Mouse (Mus musculus) MEL (cell line): ENCODE measurements around the gene 4930568D16Rik. TPM values are rescaled to one million over a fixed set of nuclear protein-coding genes. Genes with fewer than 3 reads are reported as not detected.
A peak's percentile ranks its signal among the peaks of the same experiment; 100 is the strongest.

Experiments
- DNase-seq: peaks from one replicate; pipeline ENCODE4 v3.0.0; 2011; ENCODE audit warnings: low read depth, low spot score
- H3K27ac ChIP-seq: 2 replicates; pipeline ENCODE4 v1.5.1; 2012; ENCODE audit warnings: low read depth, mild to moderate bottlenecking, control low read depth, low read length, moderate library complexity; ENCODE audit not compliant: control insufficient read depth
- H3K27me3 ChIP-seq, 2 experiments: fragments of 150-350 bp in 1 of 2; sonication (generic) in 1 of 2; 2 replicates each; pipeline ENCODE4 v1.6.1; 2012; ENCODE audit warnings: low read length in 2 of 2, mild to moderate bottlenecking in 2 of 2, improper control_type of control experiment in 1 of 2, moderate library complexity in 1 of 2; ENCODE audit not compliant: insufficient read depth in 2 of 2, control insufficient read depth in 1 of 2
- H3K36me3 ChIP-seq, 2 experiments: 2 replicates each; pipeline ENCODE4 v1.6.1; 2012 to 2014; ENCODE audit warnings: low read length in 2 of 2, improper control_type of control experiment in 1 of 2, inconsistent platforms in 1 of 2, mild to moderate bottlenecking in 1 of 2; ENCODE audit not compliant: insufficient read depth in 2 of 2, control insufficient read depth in 1 of 2
- H3K4me1 ChIP-seq, 2 experiments: fragments of 150-350 bp in 1 of 2; sonication (generic) in 1 of 2; 2 replicates each; pipeline ENCODE4 v1.6.1; 2012; ENCODE audit warnings: low read length in 2 of 2, improper control_type of control experiment in 1 of 2, mild to moderate bottlenecking in 1 of 2; ENCODE audit not compliant: insufficient read depth in 2 of 2, control insufficient read depth in 1 of 2
- H3K4me3 ChIP-seq, 2 experiments: fragments of 150-350 bp in 1 of 2; sonication (generic) in 1 of 2; 2 replicates each; pipeline ENCODE4 v1.5.1; 2012; ENCODE audit warnings: low read depth in 2 of 2, low read length in 2 of 2, mild to moderate bottlenecking in 2 of 2, moderate library complexity in 2 of 2, control low read depth in 1 of 2, improper control_type of control experiment in 1 of 2; ENCODE audit not compliant: control insufficient read depth in 1 of 2, insufficient read depth in 1 of 2
- H3K79me2 ChIP-seq: 2 replicates; pipeline ENCODE4 v1.6.1; 2012; ENCODE audit warnings: mild to moderate bottlenecking, low read length, moderate library complexity; ENCODE audit not compliant: control insufficient read depth, poor library complexity, insufficient read depth
- H3K9ac ChIP-seq: 2 replicates; pipeline ENCODE4 v1.6.1; 2012; ENCODE audit warnings: low read depth, mild to moderate bottlenecking, control low read depth, low read length, moderate library complexity; ENCODE audit not compliant: control insufficient read depth, poor library complexity, severe bottlenecking
- H3K9me3 ChIP-seq: fragments of 150-350 bp; sonication (generic); replicated peaks from 2 replicates; pipeline ENCODE4 v1.6.1; 2012; ENCODE audit warnings: mild to moderate bottlenecking, low read length, improper control_type of control experiment, moderate library complexity; ENCODE audit not compliant: insufficient read depth
- BHLHE40 ChIP-seq: IDR thresholded peaks from 2 replicates; pipeline ENCODE4 v1.6.1; 2012; ENCODE audit warnings: low read depth, mild to moderate bottlenecking, inconsistent platforms, low read length, improper control_type of control experiment, borderline replicate concordance
- CHD2 ChIP-seq: IDR thresholded peaks from 2 replicates; pipeline ENCODE4 v1.6.1; 2011; ENCODE audit warnings: low read length, improper control_type of control experiment
- CTCF ChIP-seq, 3 experiments: IDR thresholded peaks in 2 of 3; conservative IDR thresholded peaks in 1 of 3; 2 replicates each; pipeline ENCODE4 v1.5.1; 2011 to 2012; ENCODE audit warnings: low read length in 3 of 3, low read depth in 2 of 3, mild to moderate bottlenecking in 2 of 3, improper control_type of control experiment in 1 of 3, inconsistent platforms in 1 of 3, mixed read lengths in 1 of 3, moderate library complexity in 1 of 3; ENCODE audit not compliant: control insufficient read depth in 1 of 3, insufficient read depth in 1 of 3, poor library complexity in 1 of 3, severe bottlenecking in 1 of 3
- E2F4 ChIP-seq: IDR thresholded peaks from 2 replicates; pipeline ENCODE4 v1.6.1; 2011; ENCODE audit warnings: low read depth, low read length, improper control_type of control experiment, borderline replicate concordance
- ELF1 ChIP-seq: IDR thresholded peaks from 2 replicates; pipeline ENCODE4 v1.6.1; 2014; ENCODE audit warnings: low read depth, mild to moderate bottlenecking, inconsistent platforms, low read length, improper control_type of control experiment, moderate library complexity
- EP300 ChIP-seq, 2 experiments: IDR thresholded peaks; 2 replicates each; pipeline ENCODE4 v1.6.1; 2011; ENCODE audit warnings: improper control_type of control experiment in 2 of 2, low read length in 2 of 2, low read depth in 1 of 2, mild to moderate bottlenecking in 1 of 2
- ETS1 ChIP-seq: IDR thresholded peaks from 2 replicates; pipeline ENCODE4 v1.6.1; 2012; ENCODE audit warnings: low read depth, mild to moderate bottlenecking, inconsistent platforms, low read length, improper control_type of control experiment, moderate library complexity
- GATA1 ChIP-seq: IDR thresholded peaks from 2 replicates; pipeline ENCODE4 v1.6.1; 2011; ENCODE audit warnings: low read depth, low read length, improper control_type of control experiment
- HCFC1 ChIP-seq: IDR thresholded peaks from 2 replicates; pipeline ENCODE4 v1.6.1; 2012; ENCODE audit warnings: low read depth, mild to moderate bottlenecking, inconsistent platforms, low read length, improper control_type of control experiment, moderate library complexity
- JUND ChIP-seq: IDR thresholded peaks from 2 replicates; pipeline ENCODE4 v1.6.1; 2011; ENCODE audit warnings: low read depth, mild to moderate bottlenecking, improper control_type of control experiment, low read length
- KAT2A ChIP-seq: conservative IDR thresholded peaks from 2 replicates; pipeline ENCODE4 v1.6.1; 2012; ENCODE audit warnings: low read depth, low read length, improper control_type of control experiment, inconsistent platforms
- MAFK ChIP-seq: IDR thresholded peaks from 2 replicates; pipeline ENCODE4 v1.6.1; 2011; ENCODE audit warnings: low read depth, mild to moderate bottlenecking, low read length, improper control_type of control experiment, borderline replicate concordance
- MAZ ChIP-seq: IDR thresholded peaks from 2 replicates; pipeline ENCODE4 v1.6.1; 2012; ENCODE audit warnings: low read depth, mild to moderate bottlenecking, inconsistent platforms, low read length, improper control_type of control experiment
- MEF2A ChIP-seq: IDR thresholded peaks from 2 replicates; pipeline ENCODE4 v1.6.1; 2014; ENCODE audit warnings: low read depth, mild to moderate bottlenecking, inconsistent platforms, low read length, improper control_type of control experiment; ENCODE audit not compliant: poor library complexity, insufficient replicate concordance, severe bottlenecking; ENCODE audit errors: extremely low read depth
- MXI1 ChIP-seq: IDR thresholded peaks from 2 replicates; pipeline ENCODE4 v1.6.1; 2011; ENCODE audit warnings: mild to moderate bottlenecking, low read depth, low read length, improper control_type of control experiment
- MYC ChIP-seq: IDR thresholded peaks from 2 replicates; pipeline ENCODE4 v1.6.1; 2011; ENCODE audit warnings: low read depth, mild to moderate bottlenecking, low read length, improper control_type of control experiment, moderate library complexity
- POLR2AphosphoS5 ChIP-seq: IDR thresholded peaks from 2 replicates; pipeline ENCODE4 v1.6.1; 2012; ENCODE audit warnings: low read depth, borderline replicate concordance, mild to moderate bottlenecking, inconsistent platforms, low read length, moderate library complexity, mixed read lengths
- RCOR1 ChIP-seq: IDR thresholded peaks from 2 replicates; pipeline ENCODE4 v1.6.1; 2012; ENCODE audit warnings: low read depth, mild to moderate bottlenecking, inconsistent platforms, low read length, improper control_type of control experiment
- SIN3A ChIP-seq: IDR thresholded peaks from 2 replicates; pipeline ENCODE4 v1.6.1; 2012; ENCODE audit warnings: low read length, improper control_type of control experiment, inconsistent platforms
- SMC3 ChIP-seq: IDR thresholded peaks from 2 replicates; pipeline ENCODE4 v1.6.1; 2011; ENCODE audit warnings: low read depth, low read length, improper control_type of control experiment
- TAL1 ChIP-seq: IDR thresholded peaks from 2 replicates; pipeline ENCODE4 v1.6.1; 2012; ENCODE audit warnings: mild to moderate bottlenecking, inconsistent platforms, low read length, moderate library complexity, mixed read lengths
- TBP ChIP-seq: IDR thresholded peaks from 2 replicates; pipeline ENCODE4 v1.8.0; 2011; ENCODE audit warnings: low read depth, low read length, improper control_type of control experiment
- TCF12 ChIP-seq: IDR thresholded peaks from 2 replicates; pipeline ENCODE4 v1.6.1; 2014; ENCODE audit warnings: low read depth, mild to moderate bottlenecking, inconsistent platforms, low read length, improper control_type of control experiment, moderate library complexity
- USF2 ChIP-seq, 2 experiments: IDR thresholded peaks; 2 replicates each; pipeline ENCODE4 v1.6.1; 2011 to 2012; ENCODE audit warnings: improper control_type of control experiment in 2 of 2, low read length in 2 of 2, borderline replicate concordance in 1 of 2, inconsistent platforms in 1 of 2, low read depth in 1 of 2, mild to moderate bottlenecking in 1 of 2; ENCODE audit not compliant: insufficient read depth in 1 of 2
- ZC3H11A ChIP-seq: IDR thresholded peaks from 2 replicates; pipeline ENCODE4 v1.6.1; 2012; ENCODE audit warnings: low read depth, mild to moderate bottlenecking, inconsistent platforms, low read length, improper control_type of control experiment
- ZNF384 ChIP-seq: IDR thresholded peaks from 2 replicates; pipeline ENCODE4 v1.6.1; 2012; ENCODE audit warnings: low read depth, mild to moderate bottlenecking, inconsistent platforms, low read length, improper control_type of control experiment
- polyA plus RNA-seq, 2 experiments: library from polyadenylated mRNA; stranded (reverse) in 1 of 2; unstranded in 1 of 2; fragments of >175 nt in 1 of 2; fragments of >200 nt in 1 of 2; gene quantifications; 2 replicates each; pipeline versions ENCODE4 v1.2.1 to v1.2.4; 2012; ENCODE audit warnings: low replicate concordance in 2 of 2, low read depth in 1 of 2; ENCODE audit not compliant: insufficient read length in 2 of 2, insufficient read depth in 1 of 2, missing spikeins in 1 of 2
- total RNA-seq: library from RNA; depleted of rRNA; stranded (reverse); fragments of 300-350 nt; gene quantifications from 2 replicates; pipeline ENCODE4 v1.2.3, GENCODE M21; 2012; rRNA removed

Gene 4930568D16Rik
- not detected in 2 replicates for total RNA-seq
- polyA plus RNA-seq = not detected

DNA sequence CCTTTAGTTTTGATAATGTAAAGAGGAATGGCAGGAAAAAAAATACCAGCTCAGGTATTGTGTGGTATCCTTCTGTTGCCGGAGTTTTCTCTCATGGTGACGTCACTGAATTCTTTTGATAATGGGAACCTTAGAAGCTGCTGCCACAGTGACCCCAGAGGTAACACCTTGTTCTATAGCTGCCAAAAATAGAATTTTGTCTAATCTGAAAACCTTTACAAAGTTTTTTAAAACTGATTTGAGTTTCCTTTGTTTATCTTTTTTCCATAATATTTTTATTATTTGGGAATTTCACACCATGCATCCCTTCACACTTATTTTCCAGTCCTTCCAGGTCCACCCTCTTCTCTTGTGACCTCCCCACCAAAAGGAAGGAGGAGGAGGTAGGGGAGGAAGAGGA is at the start of gene 4930568D16Rik:
4930568D16Rik (minus strand) TSS at position 101 of the 400 bp plus-strand sequence.
- TF ChIP-seq MAFK = no peak
- TF ChIP-seq SMC3 = no peak
- TF ChIP-seq BHLHE40 = no peak
- Histone ChIP-seq H3K4me3 (no peak within 1 kb of the TSS), H3K9ac (no peak within 1 kb of the TSS), H3K27me3 (peaks cover 5 to 27% of the 10 kb centered on the region in 2 experiments), H3K4me1 (no peaks in the 10 kb centered on the region), H3K27ac (no peak within 1 kb of the TSS), H3K36me3 (no peaks in the 10 kb centered on the region), H3K9me3 (no peaks in the 10 kb centered on the region), H3K79me2 (no peaks in the 10 kb centered on the region)
- no peak for DNase-seq

DNA sequence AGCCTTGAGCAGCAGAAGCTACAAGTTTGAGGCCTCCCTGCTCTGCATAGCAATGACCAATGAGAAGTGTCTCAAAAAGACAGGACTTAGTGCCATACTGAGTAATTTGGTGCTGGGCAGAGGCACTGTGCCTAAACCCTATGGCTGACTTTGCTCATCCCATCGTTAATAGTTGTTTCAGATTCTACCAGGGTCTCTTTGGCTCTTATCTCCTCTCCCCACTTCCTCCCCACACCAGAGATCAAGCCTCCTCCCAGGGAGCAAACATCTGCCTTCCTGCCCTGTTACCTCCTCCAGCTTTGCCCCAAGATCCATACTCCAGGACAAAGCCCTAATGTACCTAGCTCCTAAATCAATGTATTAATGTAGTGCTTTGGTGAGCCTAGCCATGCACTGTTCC is 49.7 kb upstream of the 4930568D16Rik start:
- peak; percentile 43 for DNase-seq
- Histone ChIP-seq H3K79me2 (no peaks in the 10 kb centered on the region), H3K36me3 (peaks cover 0 to 16% of the 10 kb centered on the region in 2 experiments; a peak in 3 of 4 replicates), H3K27me3 (no peaks in the 10 kb centered on the region), H3K9me3 (no peaks in the 10 kb centered on the region), H3K4me1 (peaks cover 9 to 31% of the 10 kb centered on the region in 2 experiments), H3K4me3 (no peak overlapping the region), H3K27ac (no peak overlapping the region), H3K9ac (no peak overlapping the region)
- TF ChIP-seq ZC3H11A = no peak
- no peak for TF ChIP-seq USF2 (IDR thresholded peaks at IDR 0.05; ENCODE audit: borderline replicate concordance in 1 of 2, insufficient read depth in 1 of 2, low read depth in 1 of 2, low read length in 2 of 2)
- peak; percentile 72 for TF ChIP-seq GATA1
- no peak for TF ChIP-seq TCF12
- peak; percentile 15; the same call in 1 of the 2 replicates for TF ChIP-seq TAL1
- no peak for TF ChIP-seq CTCF (IDR thresholded peaks at IDR 0.05 in 2 of 3, conservative IDR thresholded peaks at IDR 0.05 in 1 of 3; ENCODE audit: control insufficient read depth in 1 of 3, insufficient read depth in 1 of 3, low read depth in 2 of 3, low read length in 3 of 3, poor library complexity in 1 of 3, severe bottlenecking in 1 of 3)
- no peak for TF ChIP-seq CHD2
- TF ChIP-seq MEF2A = no peak
- TF ChIP-seq ELF1 = 0 out of 2 replicates have a peak, but pooled peaks have one; percentile 5
- no peak for TF ChIP-seq SIN3A
- no peak for TF ChIP-seq JUND
- TF ChIP-seq EP300 (IDR thresholded peaks at IDR 0.05; ENCODE audit: low read depth in 1 of 2, low read length in 2 of 2) = peak; percentile 28 to 43; a peak in 2 of 4 replicates
- no peak for TF ChIP-seq E2F4
- peak; percentile 41; the same call in 1 of the 2 replicates for TF ChIP-seq RCOR1
- 0 out of 2 replicates have a peak, but pooled peaks have one; percentile 7 for TF ChIP-seq ETS1
- TF ChIP-seq POLR2AphosphoS5 = no peak
- TF ChIP-seq MAZ = no peak
- no peak for TF ChIP-seq MYC
- no peak for TF ChIP-seq MXI1
- no peak for TF ChIP-seq ZNF384
- no peak for TF ChIP-seq MAFK
- TF ChIP-seq KAT2A = no peak
- no peak for TF ChIP-seq HCFC1
- peak; percentile 83 for TF ChIP-seq TBP
